Mouse (Mus musculus): ENCODE measurements around the gene Tbc1d17. TPM values are rescaled to one million over a fixed set of nuclear protein-coding genes. Genes with fewer than 3 reads are reported as not detected.
"Not testable (repeated sequence)": the region's sequence is repeated elsewhere in the genome, so short reads cannot be mapped to it uniquely, and the experiment has no call there.

Gene Tbc1d17
- total RNA-seq (2021), result 10 to 100 TPM; 41.7 to 49.0 TPM
- long read RNA-seq, experiment 1, full-length matches to known transcripts, result 71 of 87 reads
- long read RNA-seq, experiment 1, partial matches to known transcripts, result 5 of 87 reads
- long read RNA-seq, experiment 1, other reads (novel, unspliced or antisense), result 11 of 87 reads
- long read RNA-seq, experiment 2, full-length matches to known transcripts, result 71 of 84 reads
- long read RNA-seq, experiment 2, partial matches to known transcripts, result 8 of 84 reads
- long read RNA-seq, experiment 2, other reads (novel, unspliced or antisense), result 5 of 84 reads

DNA sequence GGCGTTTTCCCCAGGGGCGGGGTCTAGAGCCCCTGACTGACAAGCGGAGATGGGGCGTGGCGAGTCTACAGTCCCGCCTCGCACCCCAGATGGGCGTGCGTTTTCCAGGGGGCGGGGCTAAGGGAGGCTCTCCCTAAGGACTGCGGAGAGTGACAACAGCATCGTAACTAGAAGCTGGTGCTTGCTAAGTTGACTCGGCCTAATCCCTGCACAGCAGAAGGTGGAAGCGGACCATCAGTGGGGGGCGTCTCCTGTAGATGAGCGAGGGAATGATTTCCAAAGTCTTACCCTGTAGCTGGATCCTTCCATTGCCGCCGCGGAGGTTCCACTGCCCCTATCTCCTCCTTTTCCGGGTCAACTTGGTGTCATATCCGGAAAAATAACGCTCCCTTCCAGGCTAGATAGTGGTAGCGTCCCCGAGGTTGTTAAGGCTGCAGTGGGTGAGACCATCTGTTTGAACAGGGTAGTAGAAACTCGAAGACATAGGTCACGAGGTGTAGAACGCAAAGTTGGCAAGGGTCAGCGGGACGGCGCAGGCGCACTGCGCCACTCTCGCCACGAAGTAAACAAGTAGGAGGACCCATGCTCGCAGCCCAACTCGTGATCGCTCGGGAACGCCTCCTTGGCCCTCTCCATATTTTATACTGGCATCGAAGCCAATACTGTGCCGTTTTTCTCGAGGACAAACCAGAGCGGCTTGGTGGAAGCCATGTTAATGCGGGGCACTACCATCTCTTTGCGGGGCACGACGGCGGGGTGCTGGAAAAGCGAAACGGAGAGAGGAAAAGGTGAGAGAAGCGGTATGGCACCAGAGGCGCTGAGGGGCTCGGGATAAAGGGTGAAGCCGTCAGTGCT lies at the start of gene Tbc1d17, which contains the start of gene Akt1s1:
TSS of gene Tbc1d17 (minus strand) at position 519 of the 855 bp plus-strand sequence.
TSS of gene Akt1s1 (plus strand) at position 431 of the 855 bp plus-strand sequence.
- peak; percentile 98 for DNase-seq

DNA sequence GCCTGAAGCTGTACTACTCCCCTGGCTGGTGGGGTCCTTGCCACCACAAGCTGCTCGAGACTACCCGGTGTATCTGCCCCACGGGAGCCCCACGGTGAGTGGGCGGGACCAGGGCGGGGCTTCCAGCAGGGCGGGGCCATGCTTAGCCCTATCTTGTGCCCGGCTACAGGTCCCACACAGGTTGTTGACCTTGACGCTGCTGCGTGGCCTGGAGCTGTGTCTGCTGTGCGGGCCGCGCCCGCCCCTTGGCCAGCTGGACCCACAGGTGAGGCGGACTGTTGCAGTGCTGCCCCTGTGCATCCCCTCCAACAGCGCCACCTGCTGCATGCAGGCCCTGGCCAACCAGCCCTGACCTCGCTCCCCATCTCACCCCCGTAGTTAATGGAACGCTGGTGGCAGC lies 49.7 kb upstream of the Tbc1d17 start:
- DNase-seq, result no peak

DNA sequence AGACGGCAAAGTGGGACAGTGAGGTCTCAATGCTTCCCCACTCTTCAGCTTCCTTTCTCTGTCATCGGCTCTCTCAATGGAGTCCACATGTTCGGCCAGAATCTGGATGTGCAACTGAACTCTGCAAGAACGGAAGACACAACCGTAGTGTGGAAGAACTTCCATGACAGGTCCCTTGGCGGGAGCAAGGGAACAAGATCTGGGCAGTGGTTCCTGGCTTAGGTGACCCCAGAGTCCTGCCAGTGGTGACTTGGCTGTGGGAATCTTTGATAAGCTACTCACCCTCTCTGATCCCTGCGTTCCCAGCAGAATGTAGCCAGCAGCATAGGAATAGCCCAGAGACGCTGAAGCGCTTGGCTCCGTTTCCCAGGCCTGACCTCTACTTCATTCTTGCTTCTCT lies 47.6 kb upstream of the Tbc1d17 start:
- no peak for DNase-seq

DNA sequence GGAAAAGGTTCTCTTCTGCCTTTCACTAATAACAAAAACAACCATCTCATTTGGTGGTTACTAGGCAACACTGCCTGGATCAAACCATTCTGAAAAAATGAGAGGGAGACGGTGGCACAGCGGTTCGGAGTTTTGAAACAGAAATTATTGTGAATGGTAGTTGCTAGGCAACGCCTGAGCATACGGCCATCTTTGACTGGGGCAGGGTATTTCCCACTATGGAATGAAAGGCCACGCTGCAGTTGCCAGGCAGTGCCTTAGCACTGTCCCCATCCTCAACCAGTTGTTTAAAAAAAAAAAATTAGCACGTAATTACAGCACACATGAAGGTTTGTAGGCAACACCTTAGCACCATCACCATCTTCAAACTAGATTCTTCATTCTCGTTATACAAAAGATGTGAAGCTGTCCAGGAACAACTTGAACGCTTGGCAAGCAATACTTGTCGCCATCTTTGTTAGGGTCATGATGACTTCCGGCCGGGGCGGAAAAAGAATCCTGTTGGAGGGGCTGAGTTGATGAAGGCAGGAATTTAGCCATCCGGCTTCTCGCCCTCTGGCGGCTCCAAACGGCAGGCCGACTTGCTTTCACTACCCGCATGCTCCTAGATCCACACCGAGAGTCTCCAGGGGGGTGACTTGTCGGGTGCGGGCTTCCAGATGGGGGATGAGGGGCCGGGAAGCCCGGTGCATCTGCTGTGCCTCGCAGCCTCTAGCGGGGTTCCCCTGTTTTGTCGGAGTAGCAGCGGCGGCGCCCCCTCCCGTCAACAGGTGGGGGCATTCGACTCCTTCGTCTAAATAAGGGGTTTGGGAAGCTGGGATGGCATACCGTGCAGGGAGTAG lies 46.9 kb upstream of the Tbc1d17 start, which contains the start of gene Fuz:
TSS of gene Fuz (plus strand) at position 487 of the 842 bp plus-strand sequence.
- peak; percentile 83 for DNase-seq

DNA sequence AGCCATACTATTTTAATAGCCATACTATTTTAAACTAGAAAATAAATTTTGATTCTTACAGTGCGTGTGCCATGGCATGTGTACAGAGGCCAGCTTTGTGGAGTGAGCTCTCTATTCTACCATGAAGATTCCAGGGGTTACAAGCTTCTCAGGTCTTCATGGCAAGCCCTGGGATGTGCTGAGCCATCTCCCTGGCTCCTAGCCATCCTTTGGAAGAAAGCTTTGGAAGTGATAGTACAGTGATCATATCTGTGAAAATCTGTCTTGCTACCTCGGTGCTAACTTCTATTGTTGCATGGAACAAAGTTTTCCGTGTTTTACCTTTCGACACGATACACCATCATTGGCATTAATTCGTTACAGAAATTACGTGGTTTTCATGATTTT lies 46.3 kb upstream of the Tbc1d17 start:
- no peak for DNase-seq

DNA sequence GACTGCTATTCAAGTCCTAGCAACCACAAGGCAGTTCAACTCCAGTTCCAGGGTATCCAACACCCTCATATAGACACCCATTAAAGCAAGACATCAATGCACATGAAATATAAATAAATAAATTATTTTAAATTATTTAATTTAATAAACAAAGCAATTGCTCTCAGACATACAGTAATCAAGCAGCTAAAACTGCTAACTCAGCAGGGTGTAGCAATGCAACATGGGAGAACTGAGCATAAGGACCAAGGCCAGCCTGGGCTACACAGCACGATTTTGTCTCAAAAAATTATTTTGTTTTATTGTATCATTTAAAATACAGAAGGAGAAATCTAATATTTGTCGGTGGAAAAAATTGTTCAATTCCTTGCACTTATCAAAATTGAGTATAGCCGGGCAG lies 45.3 kb upstream of the Tbc1d17 start:
- DNase-seq, result no peak

DNA sequence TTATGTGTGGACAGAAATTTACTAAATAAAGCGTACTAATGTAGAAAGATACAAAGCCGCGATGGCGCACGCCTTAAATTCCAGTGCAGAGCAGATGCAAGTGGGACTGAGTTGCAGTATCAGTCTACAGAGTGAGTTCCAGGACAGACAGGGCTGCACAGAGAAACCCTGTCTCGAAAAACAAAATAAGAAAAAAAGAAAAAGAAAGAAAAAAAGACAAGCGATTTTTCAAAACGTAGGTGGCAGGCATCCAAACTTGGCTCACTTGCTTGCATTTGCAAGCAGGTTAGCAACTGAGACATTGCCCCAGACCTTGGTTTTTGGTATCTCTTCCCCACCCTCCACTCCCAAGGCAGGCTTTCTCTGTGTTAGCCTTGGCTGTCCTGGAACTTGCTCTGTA lies 44.3 kb upstream of the Tbc1d17 start:
- DNase-seq, result no peak

DNA sequence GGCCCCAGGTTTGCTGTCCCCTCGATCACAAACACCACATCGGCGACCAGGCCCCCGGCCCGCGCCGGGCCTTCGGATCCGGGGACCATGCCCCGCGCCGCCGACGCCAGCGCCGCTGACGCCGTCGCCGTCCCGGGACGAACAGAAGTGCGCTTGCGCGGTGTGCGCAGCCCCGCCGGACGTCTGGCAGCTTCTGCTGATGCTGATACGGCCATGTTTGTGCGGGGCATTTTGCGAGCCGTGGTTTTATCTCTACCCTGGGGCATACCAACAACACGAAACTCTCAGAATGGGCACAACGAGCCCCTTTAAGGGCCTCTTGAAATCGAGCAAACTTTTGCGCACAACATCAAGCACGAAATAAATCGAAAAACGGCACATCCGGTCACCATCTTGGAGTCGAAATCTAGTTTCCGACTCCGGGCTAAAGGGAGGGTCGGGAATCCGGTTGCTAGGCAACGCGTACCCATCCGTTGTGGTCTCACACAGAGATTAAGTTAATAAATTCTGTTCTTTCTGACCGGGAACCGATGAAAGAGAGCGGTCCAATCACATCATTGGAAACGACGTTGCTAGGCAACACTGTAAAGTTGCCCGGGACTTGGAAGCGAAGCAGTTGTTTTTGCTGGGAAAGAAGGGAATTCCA lies 43.5 kb upstream of the Tbc1d17 start, which contains the start of gene Med25:
TSS of gene Med25 (minus strand) at position 437 of the 646 bp plus-strand sequence.
- peak; percentile 87 for DNase-seq

DNA sequence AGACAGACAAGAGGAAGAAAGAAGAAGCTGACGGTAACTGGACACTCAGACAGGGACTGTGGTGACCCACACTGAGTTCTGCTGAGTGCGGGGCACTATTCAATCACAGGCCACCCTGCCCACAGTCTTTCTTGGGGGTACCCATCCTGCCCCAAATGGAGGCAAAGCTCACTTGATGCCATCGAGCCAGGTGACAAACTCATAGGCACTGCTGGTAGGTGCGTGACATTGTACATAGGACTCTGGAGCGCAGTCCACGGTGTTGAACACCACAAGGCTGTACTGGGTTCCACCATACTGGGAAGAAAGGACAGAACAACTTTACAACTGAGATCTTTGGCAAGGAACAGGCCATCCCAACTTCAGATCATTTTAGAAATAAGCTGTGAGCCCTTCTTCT lies 42.7 kb upstream of the Tbc1d17 start:
- no peak for DNase-seq

DNA sequence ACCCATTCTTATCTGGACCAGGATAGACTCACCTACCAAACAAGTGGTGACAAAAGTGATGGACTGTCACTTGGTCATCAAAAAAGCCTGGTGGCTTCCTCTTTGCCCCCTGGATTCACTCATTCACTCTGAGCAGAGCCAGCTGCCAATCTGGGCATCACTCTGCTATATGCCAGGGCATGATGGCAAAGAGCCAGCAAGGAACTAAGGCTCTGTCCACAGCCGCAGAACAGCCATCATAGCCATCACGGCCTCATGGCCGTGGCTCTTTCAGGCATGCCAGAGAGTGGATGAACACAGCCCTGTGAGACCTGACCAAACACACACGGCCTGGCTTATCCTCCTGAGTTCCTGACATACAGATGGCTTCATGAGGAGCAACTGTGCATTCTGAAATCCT lies 41.9 kb upstream of the Tbc1d17 start:
- DNase-seq, result no peak

DNA sequence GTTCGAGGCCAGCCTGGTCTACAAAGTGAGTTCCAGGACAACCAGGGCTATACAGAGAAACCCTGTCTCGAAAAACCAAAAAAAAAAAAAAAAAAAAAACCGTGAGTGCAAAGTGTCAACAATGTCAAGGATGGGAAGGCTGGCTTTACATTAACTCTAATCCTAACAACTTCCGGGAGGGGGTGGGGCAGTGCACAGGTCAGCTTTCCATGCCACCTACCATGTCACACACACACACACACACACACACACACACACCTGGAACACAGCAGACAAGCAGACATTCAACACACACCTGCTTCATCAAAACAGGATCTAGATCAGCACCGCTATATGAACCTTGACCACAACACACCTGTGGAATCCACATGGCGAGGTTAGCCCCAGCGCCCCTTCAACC lies 41.3 kb upstream of the Tbc1d17 start:
- no peak for DNase-seq

DNA sequence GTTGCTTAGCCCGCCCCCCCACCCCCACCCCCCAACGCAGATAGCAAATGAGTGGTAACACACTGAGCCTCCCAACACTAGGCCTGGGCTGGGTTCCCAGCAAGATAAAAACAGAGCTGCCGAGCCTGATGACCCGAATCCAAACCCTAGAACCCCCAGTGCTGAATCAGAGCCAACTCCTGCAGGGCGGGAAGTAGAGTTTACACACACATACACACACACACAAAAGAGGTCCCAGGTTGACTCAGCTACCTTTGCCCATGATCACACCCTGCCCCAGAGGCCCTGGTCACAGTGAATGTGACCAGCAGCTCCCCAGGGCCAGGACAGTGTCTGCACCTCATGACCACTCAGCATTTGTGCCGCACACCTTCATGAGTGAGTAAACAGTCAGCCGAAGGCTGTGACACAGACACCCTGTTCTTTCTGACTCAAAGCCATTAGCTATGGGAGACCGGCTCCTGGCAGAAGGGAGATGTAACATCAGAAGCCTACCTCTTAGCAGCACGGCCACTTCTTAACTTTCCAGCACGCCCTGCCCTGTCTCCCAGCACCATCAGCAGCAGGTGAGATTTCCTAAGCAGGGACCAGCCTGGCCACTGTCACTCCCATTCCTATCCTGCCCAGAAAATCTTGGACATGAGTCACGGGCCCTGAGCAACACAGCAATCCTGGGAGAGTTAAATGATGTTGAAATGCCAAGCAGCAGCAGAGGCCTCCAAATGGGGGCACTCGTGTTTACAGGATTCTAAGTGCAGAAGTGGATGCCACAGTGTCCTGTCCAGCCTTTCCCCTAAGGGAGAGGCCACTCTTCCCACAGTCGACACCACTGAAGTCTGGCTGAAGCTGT lies 39.6 kb upstream of the Tbc1d17 start:
- DNase-seq, result no peak

DNA sequence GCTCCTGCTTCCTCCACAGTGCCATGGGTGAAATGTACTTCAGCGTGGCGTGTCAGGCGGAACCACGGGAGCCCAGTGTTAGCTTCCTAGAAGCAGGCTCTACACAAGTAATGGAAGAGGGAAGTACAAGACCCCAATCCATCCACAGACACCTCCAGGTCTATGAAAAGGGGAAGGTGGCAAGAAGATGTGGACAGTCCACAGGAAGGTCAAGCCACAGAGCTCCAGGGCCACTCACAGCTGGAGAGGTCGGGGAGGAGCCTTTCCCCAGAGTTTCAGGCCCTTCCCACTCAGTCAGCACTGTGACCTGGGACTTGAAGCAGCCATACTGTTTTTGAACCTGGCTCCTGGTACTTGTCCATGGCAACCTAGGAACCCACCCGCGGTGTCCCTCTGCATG lies 38.1 kb upstream of the Tbc1d17 start:
- DNase-seq, result no peak

DNA sequence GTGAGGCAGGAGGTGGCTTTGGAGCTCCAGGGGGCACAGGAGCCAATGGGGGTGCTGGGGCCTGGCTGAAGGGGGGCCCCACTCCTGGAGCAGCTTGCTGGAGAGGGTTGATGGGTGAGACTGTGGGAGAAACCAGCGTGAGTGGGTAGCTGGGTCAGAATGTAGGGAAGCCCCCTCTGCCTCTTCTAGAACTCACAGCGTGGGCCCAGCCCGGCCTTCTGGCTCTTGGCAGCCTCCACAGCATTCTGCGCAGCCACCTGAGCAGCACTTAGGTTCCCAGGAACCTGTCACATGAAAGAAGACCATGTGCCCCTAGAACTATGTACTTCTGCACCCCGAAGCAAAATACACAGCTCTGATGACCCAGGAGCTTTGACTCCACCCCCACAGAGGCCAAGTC lies 35.8 kb upstream of the Tbc1d17 start:
- no peak for DNase-seq

DNA sequence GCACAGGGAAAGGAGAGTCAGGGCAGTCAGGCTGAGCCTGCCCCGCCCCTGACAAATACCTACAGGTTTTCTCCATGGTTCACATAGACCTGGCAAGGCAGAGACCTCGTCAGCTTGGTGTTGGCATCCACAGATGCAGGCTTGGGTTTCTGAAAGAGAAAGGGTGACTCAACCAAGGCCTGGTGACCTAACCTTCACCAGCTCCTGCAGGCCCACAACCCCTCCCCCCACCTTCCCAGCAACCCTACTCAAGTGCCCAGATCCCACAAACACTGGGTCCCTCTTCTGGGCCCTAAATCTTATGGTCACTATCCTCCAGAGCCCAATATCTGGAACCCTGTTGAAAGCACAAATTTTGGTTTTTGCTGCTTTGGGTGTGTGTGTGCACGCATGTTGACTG lies 34.2 kb upstream of the Tbc1d17 start:
- DNase-seq, result no peak

DNA sequence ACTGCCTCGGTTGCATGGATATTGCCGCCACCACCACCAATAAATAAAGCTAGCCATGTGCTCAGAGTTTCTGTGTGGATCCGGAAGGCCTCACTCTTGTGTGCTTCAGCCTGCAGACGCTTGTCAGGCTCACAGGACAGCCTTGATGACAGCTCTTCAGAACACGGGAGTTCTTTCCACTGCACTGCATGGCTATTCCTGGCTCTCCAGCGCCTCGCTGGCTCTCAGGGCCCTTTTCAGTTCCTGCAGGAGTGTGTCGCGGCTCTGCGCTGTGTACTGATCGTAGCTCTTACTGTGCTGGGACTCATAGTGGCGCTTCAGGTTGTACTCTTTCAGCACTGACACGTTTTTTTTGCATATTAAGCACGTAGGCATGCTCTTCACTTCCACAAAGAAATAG lies 29.0 kb upstream of the Tbc1d17 start:
- no peak for DNase-seq

DNA sequence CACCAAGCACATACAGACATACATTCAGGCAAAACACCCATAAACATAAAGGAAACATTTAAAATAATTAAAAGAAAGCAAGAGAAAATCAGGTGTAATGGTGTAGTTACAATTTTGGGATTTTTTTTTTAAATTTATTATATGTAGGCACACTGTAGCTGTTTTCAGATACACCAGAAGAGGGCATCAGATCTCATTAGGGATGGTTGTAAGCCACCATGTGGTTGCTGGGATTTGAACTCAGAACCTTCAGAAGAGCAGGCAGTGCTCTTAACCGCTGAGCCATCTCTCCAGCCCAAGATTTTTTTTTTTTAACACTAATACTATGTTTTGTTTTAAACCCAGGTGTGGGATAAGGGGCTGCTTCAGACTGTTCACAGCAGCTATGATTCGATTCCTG lies 22.9 kb upstream of the Tbc1d17 start:
- DNase-seq, result not testable (repeated sequence)

DNA sequence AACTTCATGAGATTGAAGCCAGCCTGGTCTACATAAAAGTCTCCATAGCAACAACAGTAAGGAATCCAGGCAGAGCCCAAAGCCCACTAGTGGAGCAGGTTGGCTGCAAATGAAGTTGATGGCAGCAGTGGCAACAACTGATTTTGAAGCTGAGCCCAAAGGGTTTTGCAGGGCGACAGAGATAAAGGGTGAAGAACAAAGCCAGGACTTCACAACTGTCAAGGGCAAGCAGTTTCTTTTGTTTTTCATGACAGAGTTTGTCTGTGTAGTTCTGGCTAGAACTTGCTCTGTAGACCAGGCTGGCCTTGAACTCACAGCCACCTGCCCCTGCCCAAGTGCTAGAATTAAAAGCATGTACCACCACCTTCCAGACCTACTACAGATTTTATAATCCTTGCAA lies 22.3 kb upstream of the Tbc1d17 start:
- no peak for DNase-seq

DNA sequence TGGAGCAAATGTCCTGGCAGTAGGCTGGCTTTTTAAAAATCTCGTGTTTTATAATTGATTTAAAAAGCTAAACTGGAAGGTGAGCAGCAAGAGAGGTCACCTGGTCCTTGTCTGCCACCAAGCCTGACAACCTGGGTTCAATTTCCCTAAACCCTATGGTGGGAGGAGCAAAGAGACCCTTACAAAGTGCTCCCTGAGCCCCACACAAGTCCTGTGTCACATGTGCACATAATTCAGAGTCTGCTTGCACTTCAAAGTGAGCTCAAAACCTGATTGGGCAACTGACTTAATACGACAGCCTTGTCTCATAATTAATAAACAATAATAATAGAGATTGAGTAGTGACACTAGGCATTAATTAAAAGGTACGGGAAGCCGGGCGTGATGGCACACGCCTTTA lies 21.7 kb upstream of the Tbc1d17 start:
- no peak for DNase-seq

DNA sequence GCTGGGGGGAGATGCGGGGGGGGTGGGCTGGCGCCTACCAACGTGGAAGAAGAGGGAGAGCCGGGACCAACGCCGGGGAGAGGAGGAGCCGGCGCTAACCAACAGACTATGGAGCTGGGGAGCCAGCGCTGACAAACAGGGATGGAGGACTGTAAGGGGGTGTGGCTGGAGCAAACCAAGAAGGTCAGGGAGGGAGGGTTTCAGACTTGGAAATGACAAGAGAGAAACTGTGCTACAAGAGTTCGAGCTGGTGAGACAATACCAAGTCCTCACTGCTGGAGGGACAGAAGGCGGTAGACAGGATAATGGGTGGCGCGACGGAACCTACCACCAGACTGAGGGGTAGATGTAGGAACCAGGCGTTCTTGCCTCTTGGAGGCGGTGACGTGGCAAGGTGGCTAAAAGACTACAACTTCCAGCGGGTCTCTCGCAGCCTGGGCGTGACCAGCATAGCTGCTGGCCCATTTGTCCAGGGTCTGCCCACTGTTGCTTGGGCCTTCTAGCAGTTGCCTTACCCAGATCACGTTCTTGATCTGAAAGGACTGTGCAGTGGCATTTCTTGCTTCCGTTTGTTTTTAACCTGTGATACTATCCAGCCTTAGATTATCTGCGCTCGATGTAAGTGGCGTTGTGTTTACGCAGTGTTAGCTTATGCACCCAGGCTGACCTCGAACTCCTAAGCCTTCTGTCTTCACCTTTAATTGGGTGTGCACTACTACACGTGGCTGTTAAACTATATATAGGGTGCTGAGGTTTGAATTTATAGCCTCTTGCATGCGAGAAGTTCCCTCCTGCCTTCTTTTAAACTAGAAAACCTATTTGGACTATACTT lies 21.0 kb upstream of the Tbc1d17 start, which contains the start of gene Ptov1:
TSS of gene Ptov1 (minus strand) at position 92 of the 832 bp plus-strand sequence.
- DNase-seq, result peak; percentile 88

Measured in gastrocnemius, postnatal 10 days (tissue).